Mouse (Mus musculus): ENCODE results near the gene Fam107b.

DNA sequence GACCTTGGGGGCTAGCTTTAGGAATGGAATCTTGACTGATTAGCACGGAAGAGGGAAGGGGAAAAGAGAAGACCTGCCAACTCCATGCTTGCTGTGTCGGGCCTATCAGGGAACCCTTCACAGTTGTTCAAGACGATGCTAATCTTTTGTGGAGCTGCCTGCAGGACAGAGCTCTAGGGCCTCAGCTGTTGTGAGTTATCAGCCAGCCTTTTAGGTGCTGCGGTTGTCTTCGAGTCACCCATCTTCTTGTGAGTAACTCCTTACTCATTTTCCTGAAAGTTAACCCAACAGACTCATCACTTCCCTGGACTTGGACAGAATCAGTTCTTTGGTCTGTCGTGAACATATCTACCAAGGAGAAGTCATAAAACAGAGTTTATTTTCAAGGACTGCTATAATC, 51.3 kb downstream of the Fam107b start:
- TF ChIP-seq POLR2A (IDR thresholded peaks at IDR 0.05; ENCODE audit: low read depth, low read length): no peak
- no peak for TF ChIP-seq CTCF (IDR thresholded peaks at IDR 0.05; ENCODE audit: extremely low read depth, insufficient read depth, insufficient read length, insufficient replicate concordance)
